Mouse (Mus musculus) cerebellum, adult 9-11 months (tissue): ENCODE measurements around the gene Ube2e2.
"Not testable (repeated sequence)": the region's sequence is repeated elsewhere in the genome, so short reads cannot be mapped to it uniquely, and the experiment has no call there.

Source experiments
- DNase-seq: peaks from one replicate; pipeline ENCODE4 v3.0.0; 2022

The Ube2e2 gene

GRCm38 (mm10) chr14:18601927-18602326 lies 292.1 kb downstream of the Ube2e2 start:
- DNase-seq: no peak

DNA sequence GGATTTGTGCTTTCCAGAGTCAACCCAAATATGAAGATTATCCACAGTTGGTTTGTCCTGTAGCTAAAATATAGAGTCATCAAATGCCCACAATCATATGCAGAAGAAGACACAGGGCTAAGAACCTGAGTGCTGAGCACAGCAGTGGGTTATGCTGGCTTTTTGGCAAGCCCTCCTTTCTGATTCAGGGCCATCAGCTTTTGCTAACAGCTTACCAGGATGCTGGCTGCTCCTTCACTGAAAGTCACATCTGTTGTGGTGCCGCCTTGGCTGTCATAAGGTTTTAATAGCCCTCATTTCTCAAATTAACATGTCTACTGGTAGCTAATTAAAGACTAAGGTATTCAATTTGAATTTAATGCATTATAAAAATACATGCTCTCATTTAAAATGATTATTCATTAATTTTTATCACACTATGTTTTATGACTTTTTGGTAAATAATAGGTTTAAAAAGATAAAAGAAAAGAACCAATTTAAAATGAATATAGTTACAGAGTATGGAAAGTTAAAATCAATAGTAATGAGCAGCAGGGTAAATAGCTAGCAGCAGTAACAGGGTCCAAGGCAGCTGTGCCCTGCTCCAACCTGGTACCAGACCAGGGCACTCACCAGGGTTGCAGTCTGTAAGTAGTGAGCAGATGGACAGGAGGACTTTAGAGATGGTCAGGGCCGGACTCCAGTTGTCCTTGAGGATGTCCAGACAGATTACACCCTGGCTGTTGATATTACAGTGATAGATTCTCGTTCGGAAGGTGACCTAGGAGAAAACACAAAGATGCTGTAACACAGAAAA lies 307.6 kb downstream of the Ube2e2 start:
- peak; percentile 54 for DNase-seq

GRCm38 (mm10) chr14:18581735-18582134 lies 312.3 kb downstream of the Ube2e2 start:
- DNase-seq: no peak

DNA sequence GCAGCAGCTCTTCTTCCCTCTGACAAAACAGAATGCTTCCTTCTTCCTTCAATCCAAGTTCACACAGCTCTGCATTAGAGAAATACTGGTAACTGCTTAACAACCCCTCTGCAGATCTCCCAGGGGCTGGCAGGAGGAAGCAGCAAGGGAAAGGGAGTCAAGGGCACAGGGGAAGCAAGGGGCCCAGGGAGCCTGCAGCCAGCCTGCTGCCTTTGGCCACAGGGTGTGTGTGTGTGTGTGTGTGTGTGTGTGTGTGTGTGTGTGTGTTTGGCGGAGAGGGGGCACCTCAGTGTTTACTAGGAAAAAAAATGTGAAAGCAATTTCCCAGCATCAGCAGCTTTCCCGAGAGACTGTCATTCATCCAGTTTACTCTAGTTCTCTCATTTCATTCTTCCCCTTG lies 319.3 kb downstream of the Ube2e2 start:
- DNase-seq: no peak

DNA sequence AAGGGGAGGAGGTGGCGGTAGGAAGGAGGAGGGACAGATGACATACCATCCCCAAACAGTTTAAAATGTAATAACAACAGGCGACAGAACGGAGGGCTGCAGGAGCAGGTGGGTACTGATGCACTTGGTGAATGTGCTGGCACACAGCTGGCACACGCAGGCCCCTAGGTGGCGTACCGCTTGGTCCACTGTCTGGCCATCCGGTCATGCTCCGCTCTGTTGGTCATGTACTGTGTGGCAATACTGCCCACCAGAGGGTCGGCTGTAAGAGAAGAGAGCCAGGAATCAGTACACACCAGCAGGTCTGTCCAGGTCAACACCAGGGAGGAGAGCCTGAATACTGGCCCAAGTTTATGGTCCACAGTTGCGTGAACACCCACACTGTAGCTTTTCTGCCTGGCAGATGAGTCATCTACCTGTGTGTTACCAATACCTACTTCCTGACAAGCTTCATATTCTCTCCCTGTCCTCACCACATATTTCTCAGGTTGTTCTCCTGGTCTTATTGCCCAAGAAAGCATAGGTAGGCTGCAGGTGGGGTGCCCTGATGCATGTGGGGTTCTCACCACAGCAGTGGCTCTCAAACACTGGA lies 319.8 kb downstream of the Ube2e2 start:
- DNase-seq: no peak

DNA sequence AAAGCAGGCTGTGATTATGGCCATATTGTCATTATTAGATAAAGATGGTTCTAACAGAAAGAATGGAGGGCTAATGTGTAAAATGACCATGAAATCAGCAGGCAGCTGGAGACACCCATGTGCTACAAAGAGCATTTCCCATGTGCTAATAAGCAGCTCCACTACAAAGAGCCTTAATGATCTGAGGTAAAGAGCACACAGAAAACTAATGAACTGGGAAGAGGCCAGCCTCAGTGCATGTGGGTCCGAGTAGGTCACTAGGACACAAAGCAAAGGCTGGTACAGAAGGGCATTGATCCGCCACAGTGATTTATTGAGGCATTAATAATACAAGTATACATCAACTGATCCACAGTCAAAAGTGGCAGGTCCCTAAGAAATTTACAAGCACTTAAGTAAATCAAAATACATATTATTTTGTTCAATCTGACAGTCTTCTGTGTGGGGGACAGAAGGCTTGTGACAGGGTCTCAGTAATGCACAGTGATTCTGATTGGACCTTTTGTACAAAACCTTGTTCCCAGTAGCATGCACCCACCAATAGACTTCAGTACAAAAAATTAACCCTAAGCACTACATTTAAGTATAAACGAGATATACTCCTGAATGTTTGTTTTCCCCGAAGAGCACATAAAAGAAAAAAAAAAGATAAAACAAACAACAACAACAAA lies 320.6 kb downstream of the Ube2e2 start:
- DNase-seq: no peak

GRCm38 (mm10) chr14:18572852-18573251 lies 321.2 kb downstream of the Ube2e2 start:
- no peak for DNase-seq

GRCm38 (mm10) chr14:18569615-18570014 lies 324.5 kb downstream of the Ube2e2 start:
- no peak for DNase-seq

DNA sequence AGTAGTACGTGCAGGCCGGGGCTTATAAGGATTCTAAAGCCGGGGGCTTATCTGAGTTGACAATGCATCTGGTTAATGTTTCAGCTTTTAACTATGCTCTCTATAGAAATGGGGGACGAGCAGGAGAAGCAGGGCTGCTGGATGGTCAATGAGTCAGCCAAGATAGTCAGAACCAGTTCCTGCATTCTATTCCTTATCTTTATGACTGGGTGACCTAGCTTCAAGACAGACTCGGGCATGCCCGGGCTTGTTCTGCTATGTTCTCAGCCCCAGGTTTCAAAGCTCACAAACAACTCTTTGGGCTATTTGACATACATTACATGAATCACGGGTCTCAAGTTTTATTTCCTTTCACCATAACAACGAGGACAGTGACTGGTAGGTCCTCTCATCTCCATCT lies 329.1 kb downstream of the Ube2e2 start:
- not testable (repeated sequence) for DNase-seq

DNA sequence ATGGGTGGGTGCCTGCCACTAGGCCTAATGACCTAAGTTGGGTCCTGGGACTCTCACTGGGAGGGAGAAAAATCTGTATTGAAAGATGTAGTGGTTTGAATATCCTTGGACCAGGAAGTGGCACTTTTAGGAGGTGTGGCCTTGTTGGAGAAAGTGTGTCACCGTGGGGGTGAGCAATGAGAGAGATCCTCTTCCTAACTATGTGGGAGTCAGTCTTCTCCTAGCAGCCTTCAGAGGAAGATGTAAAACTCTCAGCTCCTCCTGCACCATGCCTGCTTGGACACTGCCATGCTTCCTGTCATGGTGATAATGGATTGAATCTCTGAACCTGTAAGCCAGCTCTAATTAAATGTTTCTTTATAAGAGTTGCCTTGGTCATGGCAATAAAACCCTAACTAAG lies 338.8 kb downstream of the Ube2e2 start:
- no peak for DNase-seq

DNA sequence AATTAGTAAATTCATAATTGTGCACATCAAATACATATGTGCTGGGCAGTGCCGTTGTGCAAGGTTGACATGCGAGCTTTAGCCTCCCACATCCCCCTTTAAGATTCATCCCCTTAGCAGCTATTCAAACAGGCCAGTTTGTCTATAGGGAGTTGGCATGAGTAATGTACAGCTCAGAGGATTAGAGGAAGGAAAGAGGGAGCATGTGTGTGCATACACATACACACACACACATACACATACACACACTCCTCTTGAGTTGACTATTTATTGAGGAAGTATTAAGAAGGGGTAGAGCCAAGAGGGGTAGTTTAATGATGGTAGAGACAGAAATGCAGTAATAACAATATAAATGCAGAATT lies 339.5 kb downstream of the Ube2e2 start:
- no peak for DNase-seq

GRCm38 (mm10) chr14:18553987-18554626 lies 340.0 kb downstream of the Ube2e2 start:
- DNase-seq: no peak

- no peak for DNase-seq
Observed at GRCm38 (mm10) chr14:18547541-18547940, 346.5 kb downstream of the Ube2e2 start.

DNA sequence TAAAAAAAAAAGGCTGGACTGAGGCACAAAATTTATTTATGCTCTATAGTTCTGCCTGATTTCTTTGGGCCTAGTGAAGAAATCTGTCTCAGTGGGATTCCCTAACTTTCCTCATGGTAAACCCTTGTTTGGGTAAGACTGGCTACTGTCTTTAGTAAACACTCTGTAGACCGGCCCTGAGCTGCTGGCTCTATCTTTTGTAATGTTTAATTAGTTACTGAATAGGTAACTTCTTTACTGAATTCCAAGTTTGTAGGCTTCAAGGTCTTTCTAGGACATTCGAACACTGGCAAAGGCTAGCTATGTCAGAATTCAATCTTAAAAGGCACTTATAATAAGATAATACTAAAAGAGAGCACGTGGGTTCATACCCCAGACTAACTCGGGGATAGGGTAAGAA lies 355.0 kb downstream of the Ube2e2 start:
- not testable (repeated sequence) for DNase-seq

DNA sequence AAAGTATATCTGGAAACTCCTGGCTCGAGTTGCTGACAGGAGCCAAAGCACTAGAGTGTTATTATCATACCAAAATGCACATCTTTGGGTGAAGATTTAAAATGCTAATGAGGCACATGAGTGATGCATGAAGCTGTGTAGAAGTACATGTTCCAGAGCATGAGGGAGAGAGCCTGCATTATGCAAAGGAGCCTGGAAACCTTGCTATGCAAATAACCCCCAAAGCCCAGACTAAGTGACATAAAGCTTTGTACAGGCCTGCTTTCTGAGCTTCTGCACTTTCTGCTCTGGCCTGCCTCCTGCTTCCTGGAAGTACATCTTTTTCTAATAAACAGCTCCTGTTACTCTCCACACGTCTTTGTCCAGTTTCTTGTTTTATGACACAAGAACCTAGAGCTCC lies 363.2 kb downstream of the Ube2e2 start:
- DNase-seq: no peak

GRCm38 (mm10) chr14:18530496-18530895 lies 363.6 kb downstream of the Ube2e2 start:
- no peak for DNase-seq
